Mouse (Mus musculus) c-Kit-positive CD71-positive TER-119-negative erythroid progenitor cells, embryonic 14.5 days (primary cell): ENCODE measurements around the gene Olfr1362.

Experiments used
- DNase-seq: peaks from one replicate; pipeline ENCODE4 v3.0.0-alpha.2; 2013; ENCODE audit warnings: low read depth

Olfr1362 gene

GRCm38 (mm10) chr13:21613922-21614321, at the start of gene Olfr1362:
Gene Olfr1362, minus strand, starts transcription at chr13:21614022.
- DNase-seq: no peak

DNA sequence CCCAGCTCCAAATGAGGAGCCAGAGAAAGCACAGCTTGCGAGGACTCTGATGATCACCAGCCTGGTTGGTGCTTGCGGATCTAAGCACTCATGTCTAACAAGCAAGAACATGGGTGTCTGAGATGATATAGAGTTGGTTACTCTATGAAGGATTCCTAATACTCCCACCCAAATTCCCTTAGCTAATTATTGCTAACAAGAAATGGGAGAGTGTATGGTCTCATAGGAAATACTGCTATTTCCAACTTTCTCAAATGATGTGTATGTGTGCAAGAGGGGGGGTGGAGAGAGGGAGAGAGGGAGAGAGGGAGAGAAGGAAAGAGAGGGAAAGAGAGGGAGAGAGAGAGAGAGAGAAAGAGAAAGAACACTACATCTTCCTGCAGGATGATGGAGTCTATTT, 49.5 kb upstream of the Olfr1362 start, which contains the start of gene Olfr1361:
TSS of gene Olfr1361 (minus strand) at position 101 of the 400 bp plus-strand sequence.
- DNase-seq: no peak

DNA sequence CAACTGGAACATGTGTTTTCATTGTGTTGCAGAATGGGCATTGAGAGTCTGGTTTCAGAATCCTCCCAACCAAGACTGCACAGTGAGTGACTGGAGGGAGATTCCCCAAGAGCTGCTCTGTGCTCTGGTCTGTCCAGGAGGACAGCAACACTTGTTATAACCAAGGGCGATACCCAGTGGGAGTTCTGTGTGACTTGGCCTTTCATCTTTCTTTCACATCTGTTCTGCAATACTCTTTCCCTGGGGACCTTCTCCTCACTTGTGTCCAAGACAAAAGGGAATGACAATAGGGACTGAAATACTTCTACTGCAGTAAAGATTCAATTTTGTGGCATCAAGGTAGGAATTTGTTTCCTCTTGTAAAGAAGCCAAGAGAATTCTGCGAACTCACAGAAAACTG, 28.6 kb upstream of the Olfr1362 start, which contains the start of gene Olfr11:
TSS of gene Olfr11 (minus strand) at position 101 of the 400 bp plus-strand sequence.
- no peak for DNase-seq

DNA sequence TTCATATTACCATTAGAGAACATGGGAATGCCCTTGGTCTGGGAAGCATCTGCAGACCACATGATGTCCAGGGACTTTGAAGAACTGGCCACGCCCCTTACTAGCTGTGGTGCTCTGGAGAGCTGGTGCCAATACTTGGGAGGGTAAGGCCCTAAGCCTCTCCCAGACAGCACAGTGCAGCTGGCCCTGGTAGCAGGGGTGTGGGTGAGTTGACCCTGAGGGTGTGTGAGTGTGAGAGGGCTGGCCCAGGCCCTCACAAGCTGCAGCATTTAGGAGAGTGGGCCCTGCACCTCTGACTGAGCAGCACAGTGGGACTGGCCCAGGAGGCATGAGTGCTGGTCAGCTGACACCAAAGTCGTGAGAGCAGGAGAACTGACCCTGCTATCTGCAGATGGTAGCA, 22.2 kb downstream of the Olfr1362 start:
- DNase-seq: no peak

DNA sequence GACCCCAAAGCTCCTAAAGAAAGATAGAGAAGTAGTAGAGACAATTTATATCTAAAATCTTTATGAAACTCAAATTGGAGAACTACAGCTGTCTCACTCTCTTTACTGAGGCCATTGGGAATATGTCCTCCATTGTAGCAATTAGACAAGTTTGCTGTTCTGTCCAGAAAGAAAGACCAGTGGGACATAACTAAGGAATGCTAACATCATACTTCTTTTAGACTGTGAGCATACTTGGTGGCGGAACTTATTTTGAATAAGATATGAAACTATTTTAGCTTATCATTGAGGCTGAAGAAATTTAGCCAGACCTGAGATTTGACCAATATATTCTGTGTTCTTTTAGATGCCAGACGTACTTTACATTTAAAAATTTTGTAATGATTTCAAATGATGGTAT, 32.2 kb downstream of the Olfr1362 start, which contains the start of gene Olfr1364:
TSS of gene Olfr1364 (minus strand) at position 101 of the 400 bp plus-strand sequence.
- DNase-seq: no peak
